Mouse (Mus musculus) urinary bladder, postnatal 0 days (tissue): ENCODE data around the gene Spata33. TPM values are rescaled to one million over a fixed set of nuclear protein-coding genes. Genes with fewer than 3 reads are reported as not detected.

ENCODE experiments used
- polyA plus RNA-seq: library from polyadenylated mRNA; unstranded; fragments of >200 nt; fragmentation: Nextera tagmentation; extraction: Ambion mirVana; gene quantifications from 2 replicates; pipeline ENCODE4 v1.2.1, GENCODE M21; 2015

The Spata33 gene
- polyA plus RNA-seq: 2.5 and 2.9 TPM in 2 replicates

GRCm38 (mm10) chr8:123212321-123213117 lies at the start of gene Spata33, which contains the start of gene Chmp1a:
Spata33 (plus strand) TSS chr8:123212832.
Chmp1a (minus strand) TSS chr8:123212763.

GRCm38 (mm10) chr8:123185566-123186409 lies 26.8 kb upstream of the Spata33 start, which contains the start of gene Dpep1:
Dpep1 (plus strand) TSS chr8:123186242.

GRCm38 (mm10) chr8:123224278-123225266 lies 11.9 kb downstream of the Spata33 start, which contains the start of gene Cdk10:
Cdk10 (plus strand) TSS chr8:123224842.

GRCm38 (mm10) chr8:123235520-123236497 lies 23.2 kb downstream of the Spata33 start, which contains the start of gene Spata2l:
Spata2l (minus strand) TSS chr8:123236233.

GRCm38 (mm10) chr8:123254099-123254885 lies 41.7 kb downstream of the Spata33 start, which contains the start of the genes Zfp276 and Vps9d1:
Zfp276 (plus strand) TSS chr8:123254195.
Vps9d1 (minus strand) TSS chr8:123254348.

Other genes with a start within 250 kb of the Spata33 start
- gene Ankrd11, start 170.6 kb upstream of the Spata33 start, polyA plus RNA-seq: 28.0 and 35.4 TPM in 2 replicates
- 32.6 and 37.3 TPM in 2 replicates for gene Spg7, start 149.9 kb upstream of the Spata33 start, polyA plus RNA-seq
- gene Rpl13, start 110.5 kb upstream of the Spata33 start, polyA plus RNA-seq: 1,489 and 1,511 TPM in 2 replicates
- 1.3 and 1.9 TPM in 2 replicates for gene Cpne7, start 95.5 kb upstream of the Spata33 start, polyA plus RNA-seq
- 6.2 and 6.5 TPM in 2 replicates for gene Sult5a1, start 54.5 kb upstream of the Spata33 start, polyA plus RNA-seq
- gene Dpep1, start 26.6 kb upstream of the Spata33 start, polyA plus RNA-seq: 53.3 and 55.8 TPM in 2 replicates
- 123 and 124 TPM in 2 replicates for gene Chmp1a, start 69 bp upstream of the Spata33 start, polyA plus RNA-seq
- gene Cdk10, start 12.0 kb downstream of the Spata33 start, polyA plus RNA-seq: 16.7 and 17.7 TPM in 2 replicates
- gene Spata2l, start 23.4 kb downstream of the Spata33 start, polyA plus RNA-seq: 1.9 and 2.7 TPM in 2 replicates
- 10.5 and 11.0 TPM in 2 replicates for gene Zfp276, start 41.4 kb downstream of the Spata33 start, polyA plus RNA-seq
- 18.2 and 18.4 TPM in 2 replicates for gene Vps9d1, start 41.5 kb downstream of the Spata33 start, polyA plus RNA-seq
- 11.2 and 14.2 TPM in 2 replicates for gene Fanca, start 105.7 kb downstream of the Spata33 start, polyA plus RNA-seq
- 2.3 and 2.7 TPM in 2 replicates for gene Spire2, start 119.9 kb downstream of the Spata33 start, polyA plus RNA-seq
- gene Tcf25, start 160.9 kb downstream of the Spata33 start, polyA plus RNA-seq: 128 and 129 TPM in 2 replicates
- gene Mc1r, start 194.3 kb downstream of the Spata33 start, polyA plus RNA-seq: not detected in 2 replicates
- 1.2 and 1.3 TPM in 2 replicates for gene Tubb3, start 198.6 kb downstream of the Spata33 start, polyA plus RNA-seq
- gene Def8, start 210.7 kb downstream of the Spata33 start, polyA plus RNA-seq: 23.4 and 27.8 TPM in 2 replicates